Mouse (Mus musculus): Measurements from ENCODE around the gene Nfatc2. TPM values are rescaled to one million over a fixed set of nuclear protein-coding genes. Genes with fewer than 3 reads are reported as not detected.

Nfatc2 gene
- total RNA-seq, 1 experiment from 2014 or later = 2.7 TPM

DNA sequence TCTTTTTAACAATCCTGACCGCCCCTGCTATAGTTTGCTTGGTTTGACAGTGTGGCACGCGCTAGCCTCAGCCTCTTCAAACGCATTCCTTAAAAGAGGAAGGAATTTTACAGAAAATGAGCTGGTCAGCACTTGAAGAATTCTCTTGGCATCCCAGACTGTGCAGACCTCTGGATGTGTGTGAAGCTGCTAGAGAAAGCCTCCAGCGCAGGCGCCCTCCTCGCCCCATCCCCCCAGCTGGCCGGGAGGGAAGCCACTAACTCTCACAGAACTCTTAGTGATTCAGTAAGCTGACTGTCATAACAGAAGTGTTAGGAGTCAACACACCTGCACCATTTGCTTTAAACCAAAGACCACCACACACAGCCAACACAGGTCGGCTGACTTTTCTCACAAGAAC is 23.3 kb downstream of the Nfatc2 start:
- no peak for DNase-seq

GRCm38 (mm10) chr2:168577381-168577780 is 24.1 kb downstream of the Nfatc2 start:
- DNase-seq = no peak

GRCm38 (mm10) chr2:168575834-168576233 is 25.6 kb downstream of the Nfatc2 start:
- no peak for DNase-seq

- no peak for DNase-seq
Observed at GRCm38 (mm10) chr2:168574934-168575333, 26.5 kb downstream of the Nfatc2 start.

GRCm38 (mm10) chr2:168573866-168574265 is 27.6 kb downstream of the Nfatc2 start:
- no peak for DNase-seq

GRCm38 (mm10) chr2:168571241-168571640 is 30.2 kb downstream of the Nfatc2 start:
- DNase-seq = no peak

DNA sequence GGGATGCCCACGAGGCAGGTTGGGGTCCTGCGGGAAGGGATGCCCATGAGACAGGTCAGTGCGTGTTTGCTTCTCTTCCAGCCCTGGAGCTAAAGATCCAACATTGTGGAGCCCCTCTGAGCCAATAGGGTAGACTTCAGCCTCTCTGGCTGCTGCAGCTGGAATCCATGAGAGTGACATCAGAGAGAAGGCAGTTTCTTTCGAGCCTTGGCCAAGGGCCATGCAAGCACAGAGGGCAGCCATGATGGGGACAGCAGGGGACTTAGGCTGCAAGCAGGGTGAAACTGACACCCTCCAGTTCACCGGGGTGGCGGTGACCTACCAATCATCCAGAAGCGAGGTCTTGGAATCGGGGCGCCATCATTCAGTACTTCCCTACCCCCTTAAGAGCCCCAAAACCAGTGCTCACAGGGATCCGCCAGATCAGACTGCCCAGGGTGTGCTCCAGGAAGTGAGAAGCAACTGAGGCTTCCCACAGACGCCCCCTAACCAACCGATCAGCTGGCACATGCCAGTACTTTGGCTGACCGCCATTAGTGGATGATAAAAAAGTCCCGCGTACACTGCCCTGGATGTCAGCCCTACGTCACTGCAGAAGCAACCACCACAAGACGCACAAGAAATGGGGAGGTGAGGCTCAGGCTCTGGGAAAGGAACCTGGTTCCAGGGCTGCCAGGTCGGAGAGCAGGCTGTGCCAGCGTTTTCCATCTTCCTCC is 35.8 kb downstream of the Nfatc2 start:
- no peak for DNase-seq

GRCm38 (mm10) chr2:168563184-168563583 is 38.3 kb downstream of the Nfatc2 start:
- no peak for DNase-seq

- no peak for DNase-seq
Observed at GRCm38 (mm10) chr2:168557035-168557434, 44.4 kb downstream of the Nfatc2 start.

- DNase-seq = peak; percentile 42
Observed at GRCm38 (mm10) chr2:168555897-168556670, 45.4 kb downstream of the Nfatc2 start.

DNA sequence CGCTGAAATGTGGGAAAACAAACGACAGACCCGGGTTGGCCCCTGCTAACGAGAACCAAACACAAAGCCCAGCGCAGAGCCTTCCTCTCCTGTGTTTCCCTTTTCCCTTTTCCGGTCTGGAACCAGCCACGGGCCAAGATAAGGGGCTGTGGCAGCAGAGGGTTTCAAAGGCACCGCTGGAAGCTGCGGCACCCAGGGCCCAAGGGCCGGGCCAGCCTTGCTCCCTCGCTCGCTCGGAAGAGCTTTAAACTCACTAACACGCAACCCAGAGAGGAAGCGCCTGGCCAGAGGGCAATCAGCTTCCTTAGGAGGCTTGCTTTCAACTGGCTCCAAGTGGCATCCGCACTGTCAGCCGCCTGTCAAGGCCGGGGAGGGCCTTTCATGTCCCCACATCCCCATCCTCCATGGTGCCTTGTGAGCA is 47.9 kb downstream of the Nfatc2 start:
- DNase-seq = peak; percentile 69

GRCm38 (mm10) chr2:168552405-168552804 is 49.1 kb downstream of the Nfatc2 start:
- DNase-seq = no peak

DNA sequence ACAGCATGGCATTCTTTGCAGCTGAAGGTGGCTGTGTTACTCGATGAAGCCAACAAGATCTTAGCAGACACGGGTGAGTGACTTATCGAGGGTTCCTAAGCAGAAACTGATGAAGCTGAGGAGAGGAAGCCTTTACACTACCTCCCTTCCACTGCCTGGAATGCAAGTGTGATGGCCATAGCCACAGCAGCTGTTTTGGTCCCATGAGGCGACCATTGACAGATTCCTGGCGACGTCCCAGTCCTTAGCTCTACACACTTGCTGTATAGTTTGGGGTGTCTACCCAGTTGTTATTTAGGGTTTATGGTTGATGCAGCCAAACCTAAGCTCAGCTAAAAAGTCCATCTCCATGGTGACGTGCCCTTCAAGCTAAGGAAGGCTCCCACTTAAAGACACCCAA is 50.2 kb downstream of the Nfatc2 start:
- no peak for DNase-seq

DNA sequence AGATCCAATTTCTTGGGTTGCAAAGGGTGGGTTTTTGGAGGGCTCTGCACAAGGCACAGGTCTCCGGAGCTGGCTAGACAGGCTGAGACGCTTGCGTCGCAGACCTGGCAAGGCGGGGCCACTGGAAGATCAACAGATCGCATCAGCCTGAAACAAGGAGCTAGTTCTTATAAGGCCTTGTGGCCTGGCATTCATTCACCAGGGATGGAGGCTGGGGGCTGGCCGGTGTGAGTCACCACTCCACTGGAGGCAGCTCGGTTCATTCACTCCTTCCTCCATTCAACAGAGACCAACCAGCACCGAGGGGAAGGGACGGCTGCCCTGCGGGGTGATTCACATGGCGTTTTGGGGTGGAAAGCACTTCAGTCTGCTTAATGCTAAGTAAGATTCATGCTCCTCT is 52.1 kb downstream of the Nfatc2 start:
- peak; percentile 45 for DNase-seq

- no peak for DNase-seq
Observed at GRCm38 (mm10) chr2:168548008-168548407, 53.4 kb downstream of the Nfatc2 start.

DNA sequence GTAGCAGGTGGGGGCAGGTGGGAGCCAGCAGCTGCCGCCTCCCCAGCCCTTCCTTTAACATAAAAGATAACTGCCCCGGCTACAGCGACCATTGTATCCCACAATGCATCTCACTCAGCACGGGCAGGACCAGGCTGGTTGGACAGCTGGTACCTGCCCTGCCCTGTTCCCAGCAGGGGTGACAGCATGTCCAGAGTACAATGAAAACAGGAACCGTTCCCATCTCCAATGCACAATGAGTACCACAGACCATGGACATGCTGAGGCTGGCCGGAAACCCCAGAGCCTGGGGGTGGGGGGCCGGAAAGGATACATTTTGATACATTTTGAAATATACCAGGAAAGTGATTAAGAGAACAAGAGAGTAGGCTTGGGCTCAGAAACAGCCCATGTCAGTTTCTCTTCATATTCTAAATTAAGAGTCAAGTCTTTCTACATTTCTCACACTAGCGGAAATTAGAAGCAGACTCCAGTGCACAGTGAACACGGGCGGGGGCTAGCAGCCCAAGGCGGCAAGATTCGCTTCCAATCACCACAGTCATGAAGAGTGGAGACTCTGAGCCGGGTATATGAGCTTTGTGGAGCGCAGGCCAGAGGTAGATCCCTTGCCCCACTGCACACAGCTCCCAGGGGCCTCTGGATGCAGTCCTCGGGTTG is 55.4 kb downstream of the Nfatc2 start:
- DNase-seq = no peak

DNA sequence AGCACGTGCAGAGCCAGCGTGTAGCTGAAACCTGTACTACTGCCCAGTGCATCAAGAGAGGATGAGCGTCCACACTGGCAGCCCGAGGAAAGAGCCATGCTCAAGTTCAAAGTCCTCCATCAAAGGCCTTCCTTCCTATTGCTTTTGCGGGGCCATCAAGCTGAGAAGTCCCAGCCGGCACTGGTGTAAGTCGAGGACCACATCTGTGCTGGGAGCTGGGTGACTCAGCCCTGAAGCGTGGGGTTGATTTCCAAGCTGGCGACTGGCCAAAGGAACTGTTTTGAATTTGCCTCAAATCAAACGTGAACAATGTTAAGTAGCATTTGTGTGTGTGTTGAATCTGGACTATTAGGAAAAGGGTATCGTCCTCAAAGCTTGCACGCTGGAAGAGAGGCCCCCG is 57.4 kb downstream of the Nfatc2 start:
- peak; percentile 83 for DNase-seq

- no peak for DNase-seq
Observed at GRCm38 (mm10) chr2:168543026-168543425, 58.4 kb downstream of the Nfatc2 start.

DNA sequence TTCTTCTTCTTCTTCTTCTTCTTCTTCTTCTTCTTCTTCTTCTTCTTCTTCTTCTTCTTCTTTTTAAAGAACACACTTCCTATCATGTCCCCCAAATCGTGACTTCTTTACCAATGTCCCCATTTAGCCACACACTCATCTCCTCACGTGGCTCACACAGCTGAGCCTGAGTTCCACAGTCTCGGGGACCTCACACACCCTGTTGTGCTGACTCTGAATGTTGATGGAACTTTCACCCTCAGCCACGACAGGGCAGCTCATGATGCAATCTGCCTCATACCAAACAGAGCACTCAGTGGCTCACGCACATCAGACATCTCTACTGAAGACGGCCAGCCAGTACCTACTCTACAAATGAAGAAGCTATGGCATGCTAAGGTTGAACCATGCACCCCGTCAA is 60.2 kb downstream of the Nfatc2 start:
- DNase-seq = no peak

GRCm38 (mm10) chr2:168539594-168540222 is 61.7 kb downstream of the Nfatc2 start:
- DNase-seq = no peak

- no peak for DNase-seq
Observed at GRCm38 (mm10) chr2:168539026-168539425, 62.4 kb downstream of the Nfatc2 start.

GRCm38 (mm10) chr2:168532061-168532833 is 69.2 kb downstream of the Nfatc2 start:
- DNase-seq = peak; percentile 39

Data from adrenal gland, postnatal 14 days (tissue).